Mouse (Mus musculus) ES-E14 (cell line): ENCODE results near the gene Cnbp.

Experiments used
- CHD2 ChIP-seq: IDR thresholded peaks from 2 replicates; pipeline ENCODE4 v1.6.1; 2014; ENCODE audit warnings: mild to moderate bottlenecking, low read depth, low read length, inconsistent platforms
- HCFC1 ChIP-seq: IDR thresholded peaks from 2 replicates; pipeline ENCODE4 v1.6.1; 2012; ENCODE audit warnings: low read length, inconsistent platforms, borderline replicate concordance; ENCODE audit not compliant: insufficient read depth
- MAFK ChIP-seq: IDR thresholded peaks from 2 replicates; pipeline ENCODE4 v1.6.1; 2014; ENCODE audit warnings: mild to moderate bottlenecking, low read depth, low read length, inconsistent platforms; ENCODE audit not compliant: insufficient read depth
- ZC3H11A ChIP-seq: IDR thresholded peaks from 2 replicates; pipeline ENCODE4 v1.6.1; 2012; ENCODE audit warnings: low read depth, mild to moderate bottlenecking, inconsistent platforms, low read length, borderline replicate concordance

DNA sequence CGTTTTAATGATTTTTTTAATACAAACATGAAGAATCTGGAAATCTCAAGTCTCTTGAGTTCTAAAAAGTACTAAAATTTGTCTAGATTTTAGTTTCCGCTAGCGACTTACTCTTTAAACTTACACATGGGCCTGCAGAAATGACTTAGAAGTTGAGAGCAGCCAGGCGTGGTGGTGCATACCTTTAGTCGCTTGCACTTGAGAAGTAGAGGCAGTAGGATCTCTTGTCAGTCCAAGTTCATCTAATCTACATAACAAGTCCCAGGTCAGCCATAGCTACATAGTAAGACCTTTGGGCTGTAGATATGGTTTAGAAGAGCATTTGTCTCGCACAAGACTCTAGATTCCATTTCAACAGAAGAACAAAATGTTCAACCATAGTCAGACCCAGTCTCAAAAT is 965 bp upstream of the Cnbp start:
- TF ChIP-seq ZC3H11A (no peak), MAFK (no peak), CHD2 (no peak), HCFC1 (no peak)
